Mouse (Mus musculus) embryo, embryonic 10.5 days (tissue): Measurements from ENCODE around the gene Mtch1.
"Not testable (repeated sequence)": the region's sequence is repeated elsewhere in the genome, so short reads cannot be mapped to it uniquely, and the experiment has no call there.

Source experiments
- DNase-seq: peaks from one replicate; pipeline ENCODE4 v3.0.0-alpha.2; 2015; ENCODE audit warnings: low spot score

Gene Mtch1

DNA sequence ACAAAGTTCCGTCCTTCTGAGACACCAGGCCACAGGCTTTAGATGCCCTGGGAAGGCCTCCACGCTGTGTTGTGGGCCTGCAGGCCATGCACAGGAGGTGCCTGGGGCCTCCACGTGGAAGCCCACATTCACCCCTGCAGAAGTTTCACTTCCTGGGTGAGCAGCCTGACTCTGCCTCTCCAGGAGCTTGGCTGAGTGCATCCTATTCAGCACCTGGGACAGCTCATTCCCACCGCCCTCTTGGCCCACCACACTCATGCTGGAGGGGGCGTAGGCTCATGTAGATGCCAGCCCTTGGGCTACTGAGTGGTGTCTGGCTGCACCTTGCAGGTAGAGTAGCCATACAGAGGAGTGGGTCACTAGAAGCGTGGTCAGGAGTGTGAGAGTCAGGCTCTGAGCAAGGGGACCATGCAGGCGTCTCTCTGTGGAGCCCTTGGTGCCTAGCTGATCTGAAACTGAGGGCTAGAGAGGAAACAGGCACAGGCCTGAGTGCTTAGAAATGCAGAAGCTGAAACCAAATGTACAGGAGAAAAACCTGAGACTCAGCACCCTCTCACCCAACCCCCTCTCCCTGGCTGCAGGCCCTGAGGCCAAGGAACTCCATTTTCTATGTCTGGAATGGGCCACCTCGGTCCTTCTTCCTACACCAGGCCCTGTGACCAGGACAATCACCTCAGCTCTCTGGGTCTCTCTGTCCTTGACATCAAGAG, 14.4 kb upstream of the Mtch1 start:
- peak; percentile 49 for DNase-seq

DNA sequence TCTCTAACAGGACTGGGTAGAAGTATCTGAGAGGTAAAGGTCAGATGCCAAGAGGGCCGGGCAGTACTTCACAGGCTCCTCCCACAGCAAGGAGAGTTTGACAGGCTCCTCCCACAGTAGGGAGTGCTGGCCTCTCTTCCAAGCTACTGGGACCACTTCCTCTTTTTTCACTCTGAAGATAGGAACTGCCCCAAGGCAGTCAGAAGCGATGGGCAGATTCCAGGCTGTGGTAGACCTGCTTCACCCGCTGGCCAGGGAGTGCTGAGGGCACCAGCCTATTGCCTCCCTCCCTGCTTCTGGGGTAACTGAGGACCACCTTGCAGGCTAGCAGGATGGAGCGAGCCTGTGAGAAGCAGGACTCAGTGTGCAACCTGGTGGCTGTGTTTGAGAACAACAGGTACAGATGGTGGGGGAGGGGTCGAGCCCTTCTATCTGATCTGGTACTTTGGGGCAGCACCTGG, 13.1 kb upstream of the Mtch1 start, which contains the start of gene Fgd2:
TSS of gene Fgd2 (plus strand) at position 154 of the 461 bp plus-strand sequence.
- peak; percentile 38 for DNase-seq

DNA sequence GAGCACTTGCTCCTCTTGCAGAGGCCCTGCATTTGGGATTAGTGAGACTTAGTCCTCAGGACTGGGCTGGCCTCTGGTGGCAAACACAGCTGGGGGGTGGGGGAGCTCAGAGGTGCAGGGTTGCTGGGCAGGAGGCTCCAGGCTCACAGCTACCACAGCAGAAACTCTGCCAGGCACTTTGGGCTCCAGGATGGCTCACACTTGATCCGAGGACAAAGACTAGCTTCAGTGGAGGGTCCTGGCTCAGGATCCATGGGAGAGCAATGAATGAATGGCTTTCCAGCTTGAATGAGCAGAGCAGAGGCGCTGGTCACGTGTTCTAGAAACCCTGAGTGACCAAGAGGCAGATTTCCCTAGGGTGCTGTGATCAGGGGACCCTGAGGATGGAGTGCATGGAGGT, 11.2 kb upstream of the Mtch1 start:
- no peak for DNase-seq

DNA sequence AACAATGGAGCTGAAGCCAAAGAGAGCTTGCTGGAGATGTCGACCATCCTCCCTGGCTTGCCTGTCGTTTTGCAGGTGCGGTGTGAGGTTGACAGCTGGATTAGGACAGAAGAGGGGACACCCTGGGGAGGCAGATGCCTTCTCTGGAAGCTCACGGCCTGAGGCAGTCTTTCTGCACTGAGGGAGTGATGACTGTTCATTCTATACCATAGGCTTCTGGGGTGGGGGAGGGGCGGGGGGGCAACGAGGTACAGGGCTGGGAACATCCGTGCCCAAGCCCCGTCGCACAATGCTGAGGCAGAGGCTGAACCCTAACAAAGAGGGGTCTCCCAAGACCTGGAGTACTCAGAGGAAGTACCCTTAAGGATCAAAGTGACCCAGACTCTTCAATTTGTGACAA, 9.1 kb upstream of the Mtch1 start:
- DNase-seq = no peak

DNA sequence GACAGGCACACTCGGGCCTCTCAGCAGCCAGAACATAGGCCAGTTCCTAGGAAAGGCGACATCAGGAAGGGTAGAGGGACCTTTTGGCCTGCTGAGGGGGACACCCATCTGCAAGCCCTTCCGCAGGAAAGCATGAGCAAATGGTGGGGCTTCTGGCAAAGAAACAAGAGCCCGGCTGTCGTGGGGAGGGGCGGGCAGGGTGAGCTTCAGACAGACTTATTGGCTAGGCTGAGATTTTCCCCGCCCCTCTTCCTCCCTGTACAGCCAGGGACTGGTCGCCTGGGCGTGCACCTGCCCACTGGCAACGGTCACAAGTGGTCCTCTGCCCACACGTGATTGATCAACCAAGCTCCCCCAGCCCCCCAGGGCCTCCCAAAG, 8.7 kb upstream of the Mtch1 start:
- DNase-seq = peak; percentile 93

DNA sequence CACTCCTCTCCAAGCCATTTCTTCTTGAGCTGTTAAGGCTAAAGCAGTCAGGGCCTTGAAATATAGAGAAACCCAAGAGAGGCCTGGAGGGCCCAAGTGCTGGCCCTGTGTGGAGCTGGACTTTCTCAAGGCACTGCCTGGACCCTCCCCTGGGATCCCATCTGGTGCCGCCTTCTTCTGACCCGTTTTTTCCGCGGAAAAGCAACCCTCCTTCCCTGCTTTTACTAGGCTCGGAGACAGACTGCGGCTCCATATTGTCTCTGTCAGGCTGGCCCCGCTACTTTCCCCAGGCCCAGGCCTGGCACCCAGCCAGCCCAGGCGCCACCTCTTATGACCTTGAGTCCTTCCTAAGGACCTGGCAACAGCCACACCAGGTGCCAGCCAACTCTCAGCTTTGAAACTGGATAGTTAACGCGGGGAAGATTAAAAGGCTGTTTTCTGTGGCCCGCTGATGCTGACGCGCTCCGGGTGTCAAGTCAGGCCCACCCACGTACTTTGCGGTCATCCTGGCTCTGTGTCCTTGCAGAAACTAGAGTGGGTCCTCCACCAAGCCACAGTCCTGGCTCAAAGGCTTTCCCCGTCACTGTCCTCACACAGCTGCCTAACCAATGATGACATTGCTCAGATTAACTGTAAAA, 8.2 kb upstream of the Mtch1 start:
- no peak for DNase-seq

DNA sequence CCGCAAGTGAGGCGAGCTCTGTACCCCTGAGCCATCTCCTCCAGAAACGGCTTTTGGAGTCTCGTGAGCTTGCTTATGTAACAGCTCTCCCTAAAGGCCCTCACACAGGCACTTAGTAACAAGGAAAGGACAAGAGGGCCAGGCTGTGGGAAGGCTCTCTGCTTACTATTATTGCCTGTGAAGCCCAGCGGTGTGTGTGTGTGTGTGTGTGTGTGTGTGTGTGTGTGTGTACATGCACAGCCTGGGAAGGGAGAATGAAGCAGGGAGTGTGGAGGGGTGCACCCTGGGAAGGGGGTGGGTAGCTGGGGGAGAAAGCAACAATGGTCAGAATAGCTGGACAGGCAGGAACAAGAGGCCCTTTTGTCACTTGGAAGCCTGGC, 7.7 kb upstream of the Mtch1 start:
- peak; percentile 78 for DNase-seq

DNA sequence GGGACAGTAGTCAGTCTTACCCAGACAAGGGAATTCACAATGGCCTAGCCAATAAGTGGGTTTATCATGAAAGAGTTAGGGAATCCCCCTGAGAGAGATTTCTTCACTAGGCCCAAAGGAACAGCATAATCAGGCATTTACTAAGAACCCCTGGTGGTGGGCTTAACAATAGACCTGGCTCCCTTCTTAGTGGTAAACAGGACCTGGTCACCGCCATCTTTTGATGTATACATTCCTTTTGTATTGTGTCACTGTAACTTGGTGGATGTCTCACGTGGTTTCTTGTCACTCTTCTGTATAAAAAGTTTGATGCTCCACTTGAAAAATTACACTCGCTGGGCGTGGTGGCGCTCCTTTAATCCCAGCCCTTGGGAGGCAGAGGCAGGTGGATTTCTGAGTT, 3.3 kb upstream of the Mtch1 start:
- not testable (repeated sequence) for DNase-seq

DNA sequence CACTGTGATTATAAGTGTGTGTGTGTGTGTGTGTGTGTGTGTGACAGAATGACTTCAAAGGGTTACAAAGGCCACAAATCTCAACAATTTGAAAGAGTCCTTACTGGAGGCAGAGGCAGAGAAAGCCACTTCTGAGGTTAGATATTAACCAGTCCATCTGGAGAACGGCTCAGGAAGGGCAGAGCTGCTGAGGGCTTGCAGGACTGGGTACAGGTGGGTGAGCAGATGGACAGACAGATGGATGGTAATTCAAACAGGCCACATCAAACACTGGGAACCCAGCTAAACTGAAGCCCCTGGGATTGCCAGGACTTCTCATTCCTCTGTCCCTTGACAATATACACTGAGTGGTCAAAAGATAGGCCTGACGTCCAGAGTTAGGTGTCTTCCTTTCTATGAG, 1.3 kb upstream of the Mtch1 start:
- no peak for DNase-seq

DNA sequence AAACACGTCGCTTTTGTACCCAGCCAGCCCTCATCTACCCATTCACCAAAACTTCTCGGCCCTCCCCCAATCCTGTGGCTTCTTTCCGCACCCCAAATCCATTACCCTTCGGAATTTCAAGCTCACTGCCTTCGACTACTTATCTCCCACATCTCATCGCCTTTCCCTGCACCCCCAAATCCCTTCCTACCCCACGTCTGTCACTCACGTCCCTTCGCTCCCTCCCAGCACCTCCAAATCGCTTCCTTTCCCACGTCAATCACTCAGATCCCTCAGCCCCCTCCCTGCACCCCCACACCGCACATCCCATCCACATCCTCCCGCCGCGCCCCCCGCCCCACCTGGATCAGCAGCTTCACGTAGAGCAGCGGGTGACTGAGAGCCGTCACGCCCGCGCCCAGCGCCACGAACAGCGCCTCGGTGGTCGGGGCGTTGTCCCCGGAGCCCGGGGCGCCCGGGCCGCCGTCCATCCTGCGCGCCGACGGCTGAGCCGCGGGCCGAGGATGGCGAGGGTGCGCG, 549 bp downstream of the Mtch1 start:
- no peak for DNase-seq

DNA sequence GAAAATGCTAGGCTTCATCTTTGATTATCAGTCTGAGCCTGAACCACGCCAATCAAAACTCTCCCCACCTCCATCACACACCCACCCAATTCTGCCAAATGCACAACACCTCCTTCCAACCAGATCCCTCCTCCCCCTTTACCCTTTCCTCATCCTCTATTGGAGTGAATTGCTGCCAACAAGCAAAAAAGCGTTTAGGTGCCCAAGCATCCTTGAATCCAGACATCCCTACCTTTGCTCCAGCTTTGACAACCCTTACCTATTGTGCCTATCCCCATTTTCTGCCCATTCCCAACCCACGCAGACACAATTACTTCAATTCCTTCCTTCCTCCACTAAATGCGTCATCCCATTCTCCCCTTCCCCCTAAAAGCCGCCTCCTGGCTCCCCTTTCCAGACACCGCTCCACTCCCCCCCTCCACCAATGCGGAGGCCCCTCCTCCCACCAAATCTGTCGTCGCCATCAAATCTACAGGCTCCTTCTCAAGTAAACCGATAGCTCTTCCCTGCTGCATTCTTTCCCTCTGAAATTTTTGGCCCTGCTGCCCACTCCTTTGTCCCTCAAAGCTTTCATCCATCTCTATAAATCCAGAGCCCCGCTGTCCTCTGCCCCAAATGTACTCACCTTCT, 1.1 kb downstream of the Mtch1 start:
- DNase-seq = peak; percentile 69

DNA sequence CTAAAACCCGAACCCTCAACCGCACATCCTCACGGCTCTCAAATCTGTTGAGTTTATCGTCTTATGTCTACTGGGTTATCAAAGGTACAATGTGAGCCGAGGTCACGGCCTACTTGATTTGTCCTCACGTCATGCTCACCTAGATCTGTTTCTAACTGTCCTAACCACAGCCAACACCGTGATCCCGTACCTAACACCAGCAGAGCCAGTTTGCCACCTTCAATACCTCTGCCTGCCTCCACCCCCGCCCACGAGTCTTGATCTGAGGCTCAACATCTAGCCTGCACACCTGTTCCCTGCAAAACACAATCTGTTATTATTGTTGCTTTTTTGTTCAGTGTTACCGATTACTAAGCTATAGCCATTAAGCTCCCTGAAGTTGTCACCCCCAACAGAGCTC, 2.5 kb downstream of the Mtch1 start:
- DNase-seq = no peak

DNA sequence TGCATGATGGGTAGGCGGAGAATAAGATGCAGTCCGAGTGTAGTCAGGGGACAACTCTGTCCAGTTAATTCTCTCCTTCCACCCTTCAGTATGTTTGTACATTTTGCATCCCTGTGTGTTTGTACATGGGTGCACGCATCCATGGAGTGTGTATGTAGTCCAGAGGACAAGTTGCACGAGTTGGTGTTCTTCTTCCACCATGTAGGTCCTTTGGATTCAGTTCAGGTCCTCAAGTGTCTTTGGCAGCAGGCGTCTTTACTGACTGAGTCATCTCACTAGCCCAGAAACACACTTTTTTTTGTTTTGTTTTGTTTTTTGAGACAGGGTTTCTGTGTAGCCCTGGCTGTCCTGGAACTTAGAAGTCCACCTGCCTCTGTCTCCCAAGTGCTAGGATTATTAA, 4.5 kb downstream of the Mtch1 start:
- DNase-seq = no peak

DNA sequence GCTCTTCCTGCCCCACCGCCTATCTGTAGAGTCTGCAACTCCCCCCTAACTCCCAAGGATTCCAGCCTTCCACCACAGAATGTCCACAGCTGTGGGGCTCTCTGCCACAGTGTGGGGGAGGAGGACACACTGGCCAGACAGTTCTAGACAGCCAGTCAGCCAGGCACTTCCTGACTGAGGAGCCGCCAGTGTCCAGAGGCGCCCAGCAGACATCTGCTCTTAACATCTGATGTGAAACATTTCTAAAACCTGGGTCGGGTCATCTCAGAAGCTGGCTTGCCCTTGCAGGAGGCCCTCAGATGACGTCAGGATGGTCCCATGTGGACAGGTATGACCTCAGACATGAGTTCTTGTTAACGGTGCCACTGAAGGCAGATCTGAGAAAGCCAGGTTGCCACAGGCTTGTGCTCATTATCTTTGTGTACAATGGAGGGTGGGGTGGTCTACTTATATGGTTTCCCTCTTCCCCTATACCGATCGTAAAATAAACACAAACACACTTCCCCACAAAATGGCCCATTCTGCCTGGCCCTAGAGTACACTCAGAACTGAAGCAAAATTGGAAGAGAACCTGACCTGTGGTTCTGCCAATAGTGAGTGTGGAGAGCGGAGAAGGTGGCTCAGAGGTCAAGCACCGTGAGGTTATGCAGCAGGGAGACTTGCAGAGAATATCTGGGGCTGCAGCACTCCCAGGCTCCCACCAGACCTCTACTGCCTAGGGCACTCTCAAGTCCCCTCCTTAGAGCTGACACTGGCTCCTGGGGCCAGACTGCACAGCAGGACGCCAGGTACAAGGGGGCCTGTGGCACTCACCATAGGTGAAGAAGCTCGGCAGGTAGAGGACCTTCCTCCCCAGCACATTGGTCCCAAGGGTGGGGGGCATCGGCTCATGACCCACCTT, 5.5 kb downstream of the Mtch1 start:
- DNase-seq = no peak

DNA sequence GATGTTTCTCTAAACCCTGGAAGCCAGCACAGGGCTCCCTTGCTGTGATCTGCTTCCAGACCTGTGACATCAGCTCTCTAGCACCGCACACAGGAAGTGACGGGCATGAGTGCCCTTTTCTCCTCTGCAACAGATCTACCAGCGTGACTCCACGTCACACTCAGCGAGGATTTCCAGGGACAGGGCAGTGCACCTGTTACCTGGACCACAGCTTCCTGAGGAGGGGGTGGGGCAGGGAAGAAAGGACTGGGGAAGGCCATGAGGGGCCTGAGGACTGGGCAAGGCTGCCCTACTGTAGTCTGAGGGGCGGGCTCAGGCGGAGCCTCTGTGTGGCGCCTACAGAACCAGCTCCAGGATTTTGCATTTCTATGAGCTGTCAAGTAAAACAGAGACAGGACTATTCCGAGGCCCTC, 6.1 kb downstream of the Mtch1 start:
- no peak for DNase-seq

DNA sequence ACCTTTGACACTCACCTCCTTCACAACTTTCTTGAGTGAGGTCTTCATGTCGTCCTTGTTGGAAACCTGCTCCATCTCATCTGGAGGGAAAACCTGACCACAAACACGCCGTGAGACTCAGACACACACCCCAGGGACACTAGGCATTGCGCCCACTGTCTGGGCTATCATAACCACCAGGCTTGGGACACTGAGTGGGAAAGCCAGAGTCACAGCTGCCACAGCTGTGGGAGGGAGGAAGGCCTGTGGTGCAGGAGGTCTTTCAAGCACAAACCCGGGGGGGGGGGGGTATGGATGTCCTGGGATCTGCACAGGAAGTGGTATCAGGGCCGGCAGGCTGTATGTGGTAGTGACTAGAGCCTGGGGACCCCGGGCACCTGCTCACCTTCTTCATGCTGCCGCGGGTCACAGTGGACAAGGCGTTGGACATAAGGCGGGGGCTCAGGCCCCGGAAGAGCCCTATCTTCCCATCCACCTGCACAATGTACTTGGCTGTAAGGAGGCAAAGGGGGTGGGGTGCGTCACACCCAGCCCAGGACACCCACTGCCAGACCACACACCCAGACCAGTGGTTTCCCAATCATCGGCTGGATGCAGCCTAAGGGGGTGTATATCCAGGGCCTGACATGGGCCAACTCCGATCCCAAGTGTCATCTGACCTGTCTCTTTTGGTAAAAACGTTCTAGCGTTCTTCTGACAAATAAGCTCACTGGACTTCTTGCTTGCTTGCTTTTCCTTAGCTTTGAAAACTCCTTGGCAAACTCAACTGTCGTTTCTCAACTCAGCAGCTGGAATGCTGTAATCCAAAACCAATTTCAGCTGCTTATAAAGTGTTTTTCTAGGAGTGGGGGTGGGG, 7.1 kb downstream of the Mtch1 start:
- DNase-seq = no peak

DNA sequence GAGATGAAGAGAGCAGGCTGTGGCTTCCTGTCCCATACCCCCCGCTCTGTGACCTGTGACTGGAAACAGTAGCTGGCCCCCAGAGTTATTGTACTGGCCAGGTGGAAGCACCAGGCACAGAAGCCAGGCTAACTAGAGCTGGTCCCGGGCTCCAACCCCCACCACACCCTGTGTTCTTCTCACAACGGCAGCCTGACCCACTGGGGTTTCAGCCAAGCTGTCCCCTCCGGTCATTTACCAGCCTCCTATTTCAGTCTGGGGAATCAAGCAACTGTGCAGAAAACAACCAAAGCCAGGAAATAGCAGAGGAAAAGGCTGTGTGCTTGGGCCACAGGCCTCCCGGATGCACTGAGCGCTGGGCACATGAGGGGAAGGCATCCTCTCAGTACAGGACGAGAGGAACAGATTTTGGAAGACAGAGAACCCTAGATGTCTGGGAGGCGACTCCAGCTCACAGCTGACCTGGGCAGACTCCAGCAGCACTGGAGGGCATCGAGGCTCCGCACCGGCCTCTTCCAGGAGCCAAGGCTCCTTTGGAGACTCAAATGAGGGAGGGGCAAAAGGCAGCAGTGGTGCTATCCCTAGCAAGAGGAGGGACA, 8.5 kb downstream of the Mtch1 start:
- no peak for DNase-seq

DNA sequence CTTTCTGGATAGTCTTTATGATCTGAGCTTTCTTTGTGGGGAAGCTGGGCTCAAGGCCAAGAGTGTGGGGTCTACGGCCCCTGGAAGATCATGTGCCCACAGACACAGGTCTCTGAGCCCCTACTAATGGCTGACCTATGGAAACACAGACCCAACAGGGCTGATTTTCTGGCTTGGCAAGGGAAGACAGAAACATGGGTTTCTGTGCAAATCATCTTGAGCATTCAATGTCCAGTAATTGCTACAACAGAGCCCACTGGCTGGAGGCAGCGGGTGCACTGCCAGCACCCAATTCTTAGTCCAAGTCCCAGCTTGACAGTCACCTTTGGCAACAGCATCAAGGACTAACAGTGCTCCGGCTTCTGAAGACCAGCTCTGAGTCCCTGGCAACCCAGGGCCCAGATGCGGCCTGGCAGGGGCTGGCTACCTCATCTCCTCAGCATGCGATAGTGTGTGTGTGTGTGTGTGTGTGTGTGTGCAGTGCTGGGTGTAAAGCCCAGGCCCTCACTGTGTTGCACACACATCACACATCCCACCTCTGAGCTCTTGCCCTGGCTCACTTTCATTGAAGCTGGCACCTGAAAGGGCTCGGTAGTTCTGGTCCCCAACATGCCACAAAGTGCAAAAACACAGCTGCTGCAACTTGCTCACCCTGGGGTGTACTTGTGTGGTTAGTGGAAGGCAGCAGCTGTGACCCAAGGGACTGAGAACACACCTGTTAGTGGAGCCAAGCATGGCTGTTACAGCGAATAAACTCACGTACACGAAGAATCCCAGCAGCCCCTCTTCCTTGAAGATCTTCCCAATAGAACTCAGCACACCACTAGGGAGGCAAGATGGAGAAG, 9.5 kb downstream of the Mtch1 start:
- DNase-seq = no peak

DNA sequence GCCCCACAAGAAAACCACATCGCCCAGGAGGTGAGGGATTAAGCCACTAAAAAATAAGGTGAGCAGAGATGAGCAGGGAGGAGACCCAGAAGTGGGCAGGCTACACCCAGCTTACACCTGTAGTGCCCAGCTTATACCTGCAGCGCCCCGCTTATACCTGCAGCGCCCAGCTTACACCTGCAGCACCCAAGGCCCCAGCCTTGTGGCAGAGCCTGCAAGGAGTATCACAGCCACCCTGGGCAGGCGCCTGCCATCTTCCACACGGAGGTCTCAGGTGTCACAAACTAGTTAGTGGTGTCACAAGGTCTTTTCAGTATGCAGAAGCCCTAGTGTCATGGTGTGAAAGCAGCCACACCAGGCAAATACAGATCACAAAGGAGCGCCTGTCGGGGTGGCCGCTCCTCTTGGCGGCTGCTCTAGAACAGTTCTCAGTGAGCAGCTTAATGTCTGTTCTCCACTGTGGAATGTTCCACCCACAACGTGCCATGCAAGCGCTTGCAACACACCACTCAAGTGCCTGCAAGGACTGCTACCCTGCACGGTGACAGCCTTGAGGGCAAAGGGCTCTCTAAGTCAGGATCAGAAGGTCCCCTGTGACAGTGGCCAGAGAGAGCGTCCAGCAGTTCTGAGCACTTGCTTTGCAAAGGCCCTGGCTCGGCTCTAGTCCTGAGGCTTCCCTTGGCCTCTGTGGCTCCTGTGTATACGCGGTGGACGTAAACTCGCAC, 11.3 kb downstream of the Mtch1 start:
- DNase-seq = no peak
